Mouse (Mus musculus) spleen, adult 2 months (tissue): ENCODE results near the gene Hoxd13. TPM values are rescaled to one million over a fixed set of nuclear protein-coding genes. Genes with fewer than 3 reads are reported as not detected.

Experiments
- DNase-seq, 2 experiments: peaks; one replicate each; pipeline versions ENCODE4 v3.0.0 to v3.0.0-alpha.2; 2012 to 2021; ENCODE audit warnings: low spot score in 2 of 2, low read depth in 1 of 2
- H3K27ac ChIP-seq: fragments of 200-500 bp; 2 replicates; pipeline ENCODE4 v1.5.1; 2012; ENCODE audit warnings: low read length, inconsistent platforms; ENCODE audit not compliant: insufficient read depth
- H3K27me3 ChIP-seq: fragments of 200-500 bp; 2 replicates; pipeline ENCODE4 v1.6.1; 2012; ENCODE audit warnings: mild to moderate bottlenecking, moderate library complexity, low read length, inconsistent platforms; ENCODE audit not compliant: control insufficient read depth, insufficient read depth
- H3K36me3 ChIP-seq: fragments of 200-500 bp; 2 replicates; pipeline ENCODE4 v1.6.1; 2012; ENCODE audit warnings: mild to moderate bottlenecking, low read length, inconsistent platforms; ENCODE audit not compliant: control insufficient read depth, insufficient read depth
- H3K4me1 ChIP-seq: fragments of 200-500 bp; 2 replicates; pipeline ENCODE4 v1.6.1; 2011; ENCODE audit warnings: inconsistent platforms; ENCODE audit not compliant: control insufficient read depth, insufficient read depth, insufficient read length
- H3K4me3 ChIP-seq: fragments of 200-500 bp; 2 replicates; pipeline ENCODE4 v1.5.1; 2011; ENCODE audit warnings: mild to moderate bottlenecking, inconsistent platforms; ENCODE audit not compliant: insufficient read depth, insufficient read length; ENCODE audit errors: extremely low read depth
- CTCF ChIP-seq: fragments of 200-500 bp; IDR thresholded peaks from 2 replicates; pipeline ENCODE4 v1.5.1; 2011; ENCODE audit warnings: mild to moderate bottlenecking, inconsistent platforms; ENCODE audit not compliant: insufficient read depth, insufficient read length, insufficient replicate concordance; ENCODE audit errors: extremely low read depth
- POLR2A ChIP-seq: fragments of 200-500 bp; IDR thresholded peaks from 2 replicates; pipeline ENCODE4 v1.6.1; 2011; ENCODE audit warnings: low read depth, low read length, inconsistent platforms
- WGBS: fragments of 180-500 bp; shearing (Covaris S2); methylation state at CpG from one replicate; pipeline ENCODE4 v1.1.7; 2018; 5-methylcytosine and 5-hydroxymethylcytosine counted together
- polyA plus RNA-seq: library from polyadenylated mRNA; depleted of rRNA; stranded (reverse); fragments of >200 nt; gene quantifications from 2 replicates; pipeline ENCODE4 v1.2.3, GENCODE M21; 2012; rRNA removed

Gene Hoxd13
- polyA plus RNA-seq, result not detected in 2 replicates

DNA sequence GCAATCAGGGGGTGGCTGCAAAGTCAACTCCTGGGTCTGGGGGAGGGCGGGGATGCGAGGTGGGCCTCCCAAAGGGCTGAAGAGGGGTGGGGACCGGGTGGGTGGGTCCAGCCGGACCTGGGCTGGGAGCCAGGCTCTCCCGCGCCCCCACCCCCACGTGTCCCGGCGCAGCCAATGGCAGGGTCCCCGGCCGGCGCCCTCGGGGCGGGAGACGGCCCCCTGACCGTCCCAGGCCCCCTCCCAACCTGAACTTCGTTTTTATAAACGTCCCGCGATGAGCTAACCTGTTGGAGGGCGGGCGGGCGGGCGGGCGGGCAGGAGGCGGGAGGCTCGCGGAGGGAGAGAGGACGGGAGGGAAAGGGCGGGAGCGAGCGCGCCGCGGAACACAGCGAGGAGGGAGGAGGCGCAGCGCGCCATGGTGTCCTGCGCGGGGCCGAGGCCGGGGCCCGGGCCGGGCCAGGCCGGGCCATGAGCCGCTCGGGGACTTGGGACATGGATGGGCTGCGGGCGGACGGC is at the start of gene Hoxd13:
TSS of gene Hoxd13 (plus strand) at position 469 of the 516 bp plus-strand sequence.
- no peak within 1 kb of the TSS for H3K27ac ChIP-seq
- TF ChIP-seq POLR2A (no peak), CTCF (no peak)
- no peaks in the 10 kb centered on the region for H3K36me3 ChIP-seq
- no peak for DNase-seq
- WGBS, result 3% methylated on average over 35 of the region's 51 CpGs
- peaks cover 1% of the 10 kb centered on the region for H3K4me1 ChIP-seq
- peaks cover 31% of the 10 kb centered on the region for H3K27me3 ChIP-seq
- peak within 1 kb of the TSS; percentile 4; the same call in 1 of the 2 replicates for H3K4me3 ChIP-seq

DNA sequence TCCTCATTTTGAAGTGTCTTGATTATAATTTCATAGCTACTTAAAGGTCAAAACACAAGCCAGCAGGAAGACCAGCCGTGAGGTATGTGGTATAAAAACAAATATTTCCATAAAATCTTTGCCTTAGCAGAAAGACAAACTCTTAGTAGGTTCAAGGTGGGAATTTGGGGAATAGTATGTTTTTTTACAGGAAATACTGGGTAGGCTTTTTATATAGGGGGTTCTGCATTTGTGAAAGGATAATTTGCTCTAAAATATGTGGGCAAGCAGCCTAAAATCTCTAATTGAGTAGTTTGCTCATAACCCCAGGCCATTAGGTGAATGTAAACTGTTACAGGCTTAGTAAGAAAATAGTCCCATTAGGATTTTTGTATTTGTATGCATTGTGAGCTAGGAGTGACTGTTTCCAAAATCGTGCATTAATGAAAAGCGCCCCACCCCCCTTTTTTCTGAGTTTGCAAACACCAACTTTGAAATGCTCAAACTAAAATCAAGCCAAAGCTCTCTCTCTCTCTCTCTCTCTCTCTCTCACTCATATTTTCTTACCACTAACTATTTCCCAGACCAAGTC is 48.3 kb upstream of the Hoxd13 start:
- no peaks in the 10 kb centered on the region for H3K27me3 ChIP-seq
- WGBS, result 89% methylated on average over 3 of the region's 3 CpGs
- TF ChIP-seq CTCF, result no peak
- TF ChIP-seq POLR2A, result no peak

GRCm38 (mm10) chr2:74620368-74620767 is 47.7 kb upstream of the Hoxd13 start:
- H3K36me3 ChIP-seq, result no peaks in the 10 kb centered on the region
- no peaks in the 10 kb centered on the region for H3K27me3 ChIP-seq
- 93% methylated on average over 10 of the region's 10 CpGs for WGBS
- no peak for DNase-seq
- H3K27ac ChIP-seq, result no peak overlapping the region
- no peaks in the 10 kb centered on the region for H3K4me1 ChIP-seq
- TF ChIP-seq POLR2A (no peak), CTCF (no peak)
- H3K4me3 ChIP-seq, result no peak overlapping the region

More for the DNA sequence above, 48.3 kb upstream of the Hoxd13 start:
- no peaks in the 10 kb centered on the region for H3K4me1 ChIP-seq
- no peak overlapping the region for H3K4me3 ChIP-seq
- DNase-seq, result no peak
- no peak overlapping the region for H3K27ac ChIP-seq
- H3K36me3 ChIP-seq, result no peaks in the 10 kb centered on the region

DNA sequence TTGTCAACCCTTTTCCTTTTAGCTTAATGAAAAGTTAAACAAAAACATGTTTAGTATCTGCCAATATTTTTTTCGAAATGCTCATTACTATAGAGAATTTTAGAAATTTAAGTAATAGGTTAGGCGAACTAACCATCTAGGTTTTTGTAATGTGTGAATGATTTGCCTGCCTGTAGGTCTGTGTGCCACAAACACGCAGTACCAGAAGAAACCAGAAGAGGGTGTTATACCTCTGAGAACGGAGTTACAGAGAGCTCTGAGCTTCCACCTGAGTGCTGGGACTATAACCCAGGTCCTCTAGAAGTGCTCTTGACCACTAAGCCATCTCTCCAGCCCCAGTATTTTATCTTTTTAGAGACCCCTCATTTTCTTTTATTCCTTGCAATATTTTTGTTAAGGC is 32.7 kb upstream of the Hoxd13 start:
- Histone ChIP-seq H3K27ac (no peak overlapping the region), H3K4me3 (no peak overlapping the region), H3K4me1 (no peaks in the 10 kb centered on the region), H3K36me3 (no peaks in the 10 kb centered on the region), H3K27me3 (no peaks in the 10 kb centered on the region)
- WGBS, result 81% methylated on average over 4 of the region's 4 CpGs
- DNase-seq, result no peak
- no peak for TF ChIP-seq CTCF
- TF ChIP-seq POLR2A, result no peak

GRCm38 (mm10) chr2:74642431-74642830 is 25.7 kb upstream of the Hoxd13 start:
- TF ChIP-seq POLR2A (no peak), CTCF (no peak)
- no peaks in the 10 kb centered on the region for H3K27me3 ChIP-seq

GRCm38 (mm10) chr2:74645631-74646030 is 22.5 kb upstream of the Hoxd13 start:
- no peak for DNase-seq
- Histone ChIP-seq H3K27me3 (peaks cover 8% of the 10 kb centered on the region), H3K27ac (no peak overlapping the region), H3K4me1 (no peaks in the 10 kb centered on the region), H3K4me3 (no peak overlapping the region), H3K36me3 (no peaks in the 10 kb centered on the region)
- 82% methylated on average over 3 of the region's 3 CpGs for WGBS
- TF ChIP-seq POLR2A (no peak), CTCF (no peak)

More at GRCm38 (mm10) chr2:74642431-74642830, 25.7 kb upstream of the Hoxd13 start:
- Histone ChIP-seq H3K4me3 (no peak overlapping the region), H3K27ac (no peak overlapping the region), H3K36me3 (no peaks in the 10 kb centered on the region), H3K4me1 (no peaks in the 10 kb centered on the region)
- 11% methylated on average over 5 of the region's 5 CpGs for WGBS
- DNase-seq, result no peak
